Mouse (Mus musculus): Measurements from ENCODE around the gene Tufm. TPM values are rescaled to one million over a fixed set of nuclear protein-coding genes. Genes with fewer than 3 reads are reported as not detected.
A peak's percentile ranks its signal among the peaks of the same experiment; 100 is the strongest.
"Not testable (repeated sequence)": the region's sequence is repeated elsewhere in the genome, so short reads cannot be mapped to it uniquely, and the experiment has no call there.

Gene Tufm
- total RNA-seq, 2 experiments from 2014 or later: 79.7 to 88.9 TPM

DNA sequence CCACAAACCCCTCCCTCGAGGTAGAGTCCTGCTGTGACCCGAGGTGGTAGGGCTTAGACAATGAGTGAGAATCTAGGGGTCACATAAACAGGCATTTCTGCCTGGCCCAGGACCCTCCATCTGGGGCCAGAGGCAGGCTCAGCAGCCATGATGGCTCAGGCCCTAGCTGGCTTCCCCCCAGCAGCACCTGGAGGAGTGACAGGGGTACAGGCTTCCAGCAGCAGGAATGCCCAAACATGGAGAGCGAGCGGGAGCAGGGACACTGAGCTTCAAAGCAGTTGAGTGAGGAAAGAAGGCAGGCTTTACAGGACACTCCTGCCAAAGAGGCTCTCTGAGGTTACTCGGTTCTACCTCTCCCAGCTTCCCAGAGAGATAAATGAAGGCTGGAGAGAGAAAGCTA, 22.3 kb upstream of the Tufm start:
- no peak for DNase-seq (ENCODE audit: low spot score in 2 of 2)

DNA sequence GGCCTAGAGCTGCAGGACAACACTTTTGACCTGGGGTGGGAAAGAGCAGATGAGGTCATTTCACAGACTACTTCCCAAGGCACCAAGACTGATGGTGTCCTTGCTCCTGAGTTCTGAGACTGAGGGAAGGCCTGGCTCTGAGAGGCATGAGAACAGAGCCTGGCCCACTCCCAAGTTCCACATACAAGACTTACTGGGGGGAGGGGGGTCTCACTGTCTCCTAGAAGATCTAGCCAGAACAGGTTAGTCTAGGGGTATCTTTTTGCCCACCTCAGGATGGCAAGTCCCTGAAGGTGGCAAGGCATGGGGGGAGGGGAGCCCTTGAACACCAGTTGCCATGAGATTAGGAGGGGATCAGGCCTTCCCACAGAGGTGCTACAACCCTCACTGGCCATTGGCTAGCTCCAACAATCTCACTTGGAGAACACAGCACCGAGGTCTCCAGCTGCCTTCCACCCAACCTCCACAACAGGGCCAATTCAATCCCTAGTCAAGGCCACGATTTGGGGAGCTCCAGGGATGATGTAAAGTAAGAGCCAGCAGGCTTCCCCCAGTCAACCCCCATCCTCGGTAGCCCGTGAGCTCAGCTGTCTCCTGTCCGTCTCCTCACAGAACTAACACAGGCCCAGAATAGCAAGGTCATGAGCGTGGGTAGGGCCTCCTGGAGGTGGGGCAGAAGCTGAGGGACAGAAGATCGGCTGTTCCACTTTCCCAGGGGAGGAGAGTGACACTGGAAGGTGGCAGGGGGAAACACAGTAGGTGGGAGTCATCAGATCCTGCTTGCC, 21.7 kb upstream of the Tufm start:
- DNase-seq (ENCODE audit: low spot score in 2 of 2): no peak

DNA sequence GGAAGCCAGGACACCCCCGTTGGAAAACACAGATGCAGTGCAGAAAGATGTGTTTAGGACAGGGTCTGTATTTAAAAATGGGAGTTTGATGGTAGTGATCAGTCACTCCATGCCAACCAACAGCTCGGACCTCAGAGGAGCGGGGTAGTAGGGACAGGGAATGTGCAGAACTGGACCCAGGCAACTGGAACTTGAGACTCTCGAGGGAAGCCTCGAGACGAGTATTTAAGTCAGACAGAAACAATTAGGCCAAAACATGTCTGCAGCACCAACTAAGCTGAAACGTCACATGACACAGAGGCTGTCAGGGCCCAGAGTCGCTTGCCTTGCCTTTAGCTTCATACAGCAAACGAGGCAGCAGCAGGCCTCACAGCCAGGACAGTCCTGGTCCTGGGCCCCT, 21.0 kb upstream of the Tufm start:
- DNase-seq (ENCODE audit: low spot score in 2 of 2): no peak

DNA sequence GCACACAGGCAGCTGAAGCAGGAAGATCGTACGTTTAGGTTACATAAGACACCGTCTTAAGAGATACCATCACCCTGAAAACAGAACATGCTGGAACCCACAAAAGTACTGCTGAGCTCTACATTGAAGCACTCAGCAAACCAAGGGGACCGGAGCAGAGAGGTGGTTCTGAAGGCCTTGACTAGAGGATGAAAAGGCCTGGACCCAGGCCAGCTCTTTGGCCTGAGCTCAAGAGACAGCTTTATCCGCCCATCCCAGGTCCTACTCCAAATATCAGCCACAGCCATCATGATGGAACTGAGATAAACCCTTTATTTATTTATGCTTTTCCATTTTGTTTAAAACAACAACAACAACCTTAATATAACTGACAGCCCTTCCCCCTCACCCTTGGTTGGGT, 20.5 kb upstream of the Tufm start:
- DNase-seq (ENCODE audit: low spot score in 2 of 2): no peak

DNA sequence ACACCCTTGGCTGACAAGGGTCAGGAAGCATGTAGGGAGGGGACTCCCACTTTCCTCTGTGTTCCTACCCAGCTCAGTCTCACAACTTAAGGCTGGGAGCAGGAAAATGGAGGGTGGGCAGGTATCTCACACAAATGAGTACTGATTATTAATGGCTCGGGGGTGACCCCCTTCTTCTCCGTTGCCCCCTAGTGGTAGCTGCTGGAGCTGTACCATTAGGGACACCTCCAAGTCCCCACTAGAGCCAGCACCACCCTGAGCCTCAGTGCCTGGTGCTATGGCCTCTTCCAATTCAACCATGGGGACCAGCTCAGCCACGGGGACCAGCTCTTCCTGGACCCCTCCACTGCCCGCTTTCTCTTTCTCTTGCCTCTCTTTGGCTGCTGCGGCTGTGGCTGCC, 19.9 kb upstream of the Tufm start:
- DNase-seq (ENCODE audit: low spot score in 2 of 2): no peak

DNA sequence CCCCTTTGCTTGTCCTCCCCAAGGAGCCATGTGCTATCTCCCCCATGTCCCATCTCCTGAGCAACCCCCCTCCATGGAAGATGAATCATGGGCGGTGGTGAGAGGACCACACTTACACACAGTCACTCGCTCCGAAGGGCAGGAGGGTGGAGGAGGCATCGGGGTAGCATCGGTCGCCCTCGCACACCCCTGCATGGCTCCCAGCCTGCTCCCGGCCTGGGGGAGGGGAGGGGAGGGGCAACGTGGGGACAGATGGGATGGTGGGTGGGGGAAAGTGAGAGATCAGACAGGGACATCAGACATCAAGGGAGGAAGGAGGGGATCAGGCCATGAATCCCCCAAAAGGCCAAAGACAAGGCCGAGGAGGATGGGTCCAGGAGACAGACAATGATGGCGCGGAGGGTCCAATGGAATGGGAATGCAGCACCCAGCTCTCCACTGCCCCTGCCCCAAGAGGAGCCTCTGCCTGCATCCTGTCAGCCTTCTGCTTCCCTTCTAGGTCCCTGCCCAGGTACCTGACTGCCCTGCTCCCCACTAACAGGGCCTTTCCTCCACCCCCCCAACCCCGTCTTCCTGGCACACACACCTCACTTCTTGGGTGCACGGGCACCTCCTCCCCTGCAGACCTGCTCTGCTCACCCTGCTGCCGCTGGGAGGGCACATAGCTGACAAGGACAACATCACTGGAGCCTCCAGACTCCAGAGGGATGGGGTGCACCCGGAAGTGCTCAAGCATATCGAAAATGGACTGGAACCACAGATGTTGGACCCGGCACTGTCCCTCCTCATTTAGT, 19.1 kb upstream of the Tufm start:
- DNase-seq (ENCODE audit: low spot score in 2 of 2): no peak

DNA sequence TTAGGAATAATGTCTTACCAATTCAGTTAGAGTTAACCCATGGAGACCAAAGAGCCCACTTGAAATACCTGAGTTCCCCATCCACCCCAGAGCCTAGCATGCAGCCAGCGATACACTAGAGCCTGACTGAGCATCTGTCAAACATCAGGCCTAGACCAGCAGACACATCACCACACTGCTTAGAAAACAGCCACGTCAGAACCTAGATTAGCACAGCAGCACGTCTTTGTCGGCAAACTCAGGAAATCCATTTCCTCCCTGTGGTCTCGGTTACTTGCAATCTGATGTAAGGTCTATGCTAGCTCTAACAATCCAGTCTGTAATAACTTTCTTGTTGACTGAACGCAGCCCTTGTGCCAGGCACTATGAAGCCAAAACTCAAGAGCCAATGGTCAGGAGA, 17.1 kb upstream of the Tufm start:
- DNase-seq (ENCODE audit: low spot score in 2 of 2): no peak

DNA sequence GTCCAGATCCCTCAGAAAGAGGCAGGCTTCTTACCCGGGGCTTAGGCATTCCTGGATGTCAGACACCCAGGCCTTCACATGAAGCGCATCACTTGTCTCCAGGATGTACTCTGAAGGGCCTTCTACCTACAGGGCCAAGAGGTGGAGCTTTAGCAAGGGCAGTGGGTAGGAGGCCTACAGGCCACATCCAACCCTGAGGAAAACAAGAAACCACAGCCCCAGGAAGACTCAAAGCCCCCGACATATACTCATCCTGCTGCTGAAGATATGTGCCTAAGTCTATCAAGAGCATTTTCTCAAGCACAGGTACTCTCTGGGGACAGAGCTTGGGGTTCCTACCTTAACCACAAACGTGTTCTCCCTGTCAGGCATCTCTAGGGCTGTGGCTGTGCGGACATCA, 15.8 kb upstream of the Tufm start:
- DNase-seq (ENCODE audit: low spot score in 2 of 2): no peak

DNA sequence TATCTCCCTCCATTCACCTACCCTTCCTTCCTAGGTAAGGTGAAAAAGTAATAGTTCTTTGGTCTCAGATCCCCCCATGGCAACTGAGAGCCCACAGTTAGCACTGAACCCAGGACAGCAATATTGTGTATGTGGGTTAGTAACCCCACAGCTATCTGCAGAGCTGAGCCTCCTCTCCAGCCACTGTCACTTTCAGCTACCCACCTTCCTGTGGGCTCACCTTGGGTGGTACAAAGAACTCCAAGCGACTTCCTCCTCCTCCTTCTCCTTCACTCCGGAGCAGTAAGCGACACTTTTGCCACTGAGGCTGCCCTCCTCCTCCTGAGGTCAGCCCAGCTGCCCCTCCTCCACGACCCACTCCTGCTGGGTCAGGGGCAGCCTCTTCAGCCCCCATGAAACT, 15.3 kb upstream of the Tufm start:
- no peak for DNase-seq (ENCODE audit: low spot score in 2 of 2)

DNA sequence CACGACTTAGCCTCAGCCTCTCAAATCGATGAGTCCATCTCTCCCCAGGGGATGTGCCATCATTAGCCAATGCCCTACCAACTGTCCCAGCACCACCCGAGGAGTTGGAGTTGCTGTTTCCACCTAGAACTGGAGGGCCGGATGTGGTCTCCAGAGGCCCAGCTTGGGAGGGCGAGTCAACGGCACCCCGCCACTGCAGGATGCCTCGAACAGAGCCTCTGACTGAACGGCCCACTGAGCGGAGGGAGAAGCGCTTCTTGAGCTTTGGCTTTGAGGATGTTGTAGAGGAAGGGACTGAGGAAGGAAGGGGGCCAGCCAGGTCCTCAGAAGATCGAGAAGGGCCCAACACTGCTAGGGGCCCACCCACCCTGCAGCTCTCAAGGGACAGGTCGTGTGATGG, 14.9 kb upstream of the Tufm start:
- no peak for DNase-seq (ENCODE audit: low spot score in 2 of 2)

DNA sequence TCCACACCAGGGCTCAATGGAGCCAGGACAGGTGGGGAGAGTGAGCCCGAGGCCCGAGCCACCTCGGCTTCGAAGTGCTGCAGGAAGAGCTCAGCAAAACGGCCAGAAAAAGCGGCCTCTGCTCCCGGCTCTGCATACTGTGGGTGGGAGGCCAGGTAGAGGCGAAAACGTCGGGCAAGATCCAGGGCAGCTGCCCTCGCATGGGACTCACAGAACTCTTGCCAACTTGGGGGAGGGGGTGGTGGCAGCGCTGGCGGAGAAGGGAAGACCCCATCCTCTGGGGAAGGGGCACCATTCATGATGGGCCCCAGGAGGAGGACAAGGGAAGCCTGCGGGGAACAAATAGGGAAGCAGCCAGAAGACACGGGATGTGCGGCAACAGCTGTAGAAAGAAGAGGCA, 14.4 kb upstream of the Tufm start:
- DNase-seq (ENCODE audit: low spot score in 2 of 2): no peak

DNA sequence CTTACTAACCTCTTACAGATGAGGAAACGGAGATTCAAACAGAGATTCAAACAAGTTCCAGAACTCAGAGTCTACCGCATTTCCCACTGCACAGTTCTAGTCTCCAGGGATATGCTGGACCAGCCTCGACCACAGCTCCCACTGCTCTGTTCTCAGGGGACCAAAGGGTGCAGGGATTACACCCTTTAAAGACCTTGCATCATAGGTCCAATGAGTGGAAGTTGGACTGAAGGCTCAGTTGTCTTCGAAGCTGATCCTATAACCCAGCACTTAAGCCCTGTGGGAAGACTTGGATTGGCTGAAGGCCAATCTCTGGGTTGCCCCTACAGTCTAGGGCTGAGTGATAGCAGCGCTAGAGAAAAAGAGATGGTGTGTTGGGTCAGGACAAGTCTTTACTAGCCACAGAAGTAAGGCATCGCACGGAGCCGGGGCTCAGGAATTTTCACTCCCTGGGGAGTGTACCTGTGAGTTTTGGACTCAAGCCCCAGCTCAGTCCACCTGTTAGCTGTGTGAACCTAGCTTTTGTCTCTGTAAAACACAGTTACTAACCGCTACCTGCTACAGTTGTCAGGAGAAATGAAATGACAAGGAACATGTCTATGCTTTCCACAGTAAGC, 13.6 kb upstream of the Tufm start:
- no peak for DNase-seq (ENCODE audit: low spot score in 2 of 2)

DNA sequence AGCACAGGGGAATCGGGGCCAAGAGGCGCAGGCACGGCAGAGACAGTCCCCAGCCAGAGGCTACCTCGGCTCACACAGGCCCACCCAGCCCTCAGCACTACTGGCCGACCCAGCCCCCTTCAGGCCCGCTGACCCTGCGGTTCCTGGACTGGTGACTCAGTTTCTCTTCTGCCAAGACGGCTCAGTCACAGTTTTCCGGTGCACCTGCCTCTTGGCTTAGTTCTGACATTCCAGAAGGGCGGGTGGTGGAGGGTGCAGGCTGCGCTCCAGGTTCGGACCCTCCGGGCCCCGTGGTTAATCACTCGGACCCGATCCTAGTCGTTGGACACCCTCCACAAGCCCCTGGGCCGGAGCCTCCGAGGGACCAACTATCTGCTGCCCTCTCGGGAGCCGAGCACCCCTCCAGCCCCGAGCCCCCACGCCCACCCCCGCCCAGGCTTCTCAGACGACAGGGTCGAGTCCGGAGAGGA, 12.6 kb upstream of the Tufm start:
- peak in 1 of 2 experiments; percentile 35 for DNase-seq (ENCODE audit: low spot score in 2 of 2)

DNA sequence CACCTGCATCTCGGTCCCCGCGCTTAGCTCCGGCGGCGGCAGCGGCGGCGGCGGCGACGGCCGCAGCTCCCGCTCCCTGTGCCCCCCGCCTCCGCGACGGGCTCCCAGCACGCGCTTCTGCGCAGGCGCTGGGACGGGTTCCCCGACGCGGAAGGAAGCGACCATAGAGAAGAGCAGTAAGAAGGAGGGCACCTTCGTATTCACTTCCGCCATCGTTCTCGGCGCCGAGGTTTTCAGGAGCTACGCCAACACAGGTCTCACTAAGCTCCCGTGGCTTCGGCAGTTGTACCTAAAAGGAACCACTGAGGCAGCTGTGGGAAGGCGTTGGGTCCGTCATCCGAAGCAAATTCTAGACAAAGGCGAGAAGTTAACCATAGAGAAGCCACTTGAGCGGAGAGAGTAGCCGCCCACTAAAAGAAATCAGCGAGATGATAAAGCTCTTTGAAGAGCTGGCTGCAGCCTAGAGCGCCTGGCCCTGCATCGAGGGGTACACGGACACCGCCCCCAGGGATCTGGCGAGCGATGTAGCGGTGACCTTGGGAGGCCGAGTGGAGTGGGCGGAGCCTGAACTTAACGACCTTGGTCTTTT, 12.1 kb upstream of the Tufm start, which contains the start of gene Sh2b1:
Sh2b1 (minus strand) TSS at position 432 of the 589 bp plus-strand sequence.
- DNase-seq (ENCODE audit: low spot score in 2 of 2): peak; percentile 91 to 93

DNA sequence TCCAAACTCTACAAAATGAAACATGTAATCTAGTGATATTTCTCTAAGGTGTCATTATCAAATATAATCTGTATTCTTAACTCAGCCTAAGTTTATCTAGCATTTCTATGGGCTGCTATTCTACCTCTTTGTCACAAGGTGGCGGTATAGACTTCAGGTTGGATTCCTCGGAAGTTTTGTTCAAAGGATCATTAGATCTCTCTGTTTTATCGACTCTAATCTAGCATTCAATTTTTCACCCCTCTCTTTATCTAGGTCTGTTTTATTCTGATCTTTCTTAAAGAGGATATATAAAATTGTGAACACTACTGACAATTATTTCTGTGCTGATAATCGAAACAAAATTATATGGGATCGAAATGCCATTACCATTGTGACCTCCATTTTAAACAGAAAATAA, 5.5 kb upstream of the Tufm start:
- no peak for DNase-seq (ENCODE audit: low spot score in 2 of 2)

DNA sequence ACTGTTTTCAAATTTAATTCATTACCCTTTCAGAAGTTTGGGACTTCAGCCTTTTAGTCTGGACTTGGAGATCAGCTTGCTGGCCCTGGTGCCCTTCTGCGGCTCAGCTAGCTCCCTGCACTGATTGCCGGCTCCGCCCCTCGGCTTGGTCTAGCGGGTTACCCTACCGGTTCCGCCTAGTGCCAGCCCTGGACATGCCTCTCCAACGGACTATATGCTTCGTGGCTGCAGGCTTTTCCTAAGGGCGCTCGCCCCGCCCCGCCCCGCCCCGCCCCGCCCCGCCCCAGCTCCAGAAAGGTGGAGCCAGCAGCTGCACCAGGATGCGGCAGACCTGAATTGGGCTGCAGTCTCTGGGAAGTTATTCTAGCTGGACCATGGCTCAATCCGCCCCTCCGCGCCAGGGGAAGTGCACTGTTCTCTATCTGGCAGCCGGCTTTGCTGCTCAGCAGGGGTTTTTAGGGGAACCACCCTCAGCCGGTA, 4.7 kb upstream of the Tufm start:
- DNase-seq (ENCODE audit: low spot score in 2 of 2): peak in 1 of 2 experiments; percentile 37

DNA sequence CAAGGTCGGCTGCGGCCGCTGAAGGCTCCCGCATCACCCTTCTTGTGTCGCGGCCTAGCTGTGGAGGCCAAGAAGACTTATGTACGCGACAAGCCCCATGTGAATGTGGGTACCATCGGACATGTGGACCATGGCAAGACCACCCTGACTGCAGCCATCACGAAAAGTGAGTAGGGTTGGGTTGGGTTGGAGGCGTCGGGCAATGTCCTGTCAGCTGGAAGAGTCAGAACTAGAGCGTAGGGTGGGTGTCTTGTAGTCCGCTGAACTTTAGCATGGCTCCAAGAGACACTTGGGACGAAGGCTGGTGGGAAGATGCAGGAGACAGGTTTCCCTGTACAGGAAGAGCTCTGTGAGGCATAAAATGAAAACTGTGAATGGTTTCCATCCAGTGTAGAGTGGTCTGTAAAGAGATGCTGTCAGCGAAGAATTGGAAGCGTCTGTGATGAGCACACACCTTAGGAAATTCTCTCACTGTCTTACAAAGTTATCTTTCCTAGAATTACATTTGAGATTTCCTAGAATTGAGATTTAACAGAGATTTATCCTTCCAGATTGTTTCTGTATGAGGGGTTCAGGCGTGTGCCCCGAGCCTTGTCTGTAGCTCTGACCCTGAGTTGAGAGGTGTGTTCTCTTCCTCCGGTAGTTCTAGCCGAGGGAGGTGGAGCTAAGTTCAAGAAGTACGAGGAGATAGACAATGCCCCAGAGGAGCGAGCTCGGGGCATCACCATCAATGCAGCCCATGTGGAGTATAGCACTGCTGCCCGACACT, 640 bp downstream of the Tufm start:
- DNase-seq (ENCODE audit: low spot score in 2 of 2): not testable (repeated sequence)

DNA sequence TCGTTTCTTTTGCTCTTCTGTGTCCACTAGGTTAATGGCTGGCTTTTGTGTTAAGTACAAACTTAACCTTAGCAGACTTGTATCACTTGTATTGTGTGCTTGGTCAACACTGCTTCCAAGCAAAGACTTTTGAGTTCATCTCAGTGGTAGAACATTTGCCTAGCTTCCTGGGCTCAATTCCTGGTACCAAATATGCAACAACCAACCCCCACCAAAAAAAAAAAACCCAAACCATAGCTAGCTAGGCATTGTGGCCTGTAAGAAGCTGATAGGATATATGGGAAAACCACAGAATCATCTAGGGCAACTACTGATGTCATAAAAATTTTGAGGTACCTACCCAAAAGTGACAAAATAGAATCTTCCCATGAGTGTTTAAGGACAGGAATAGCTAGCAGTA, 3.8 kb downstream of the Tufm start:
- no peak for DNase-seq (ENCODE audit: low spot score in 2 of 2)

DNA sequence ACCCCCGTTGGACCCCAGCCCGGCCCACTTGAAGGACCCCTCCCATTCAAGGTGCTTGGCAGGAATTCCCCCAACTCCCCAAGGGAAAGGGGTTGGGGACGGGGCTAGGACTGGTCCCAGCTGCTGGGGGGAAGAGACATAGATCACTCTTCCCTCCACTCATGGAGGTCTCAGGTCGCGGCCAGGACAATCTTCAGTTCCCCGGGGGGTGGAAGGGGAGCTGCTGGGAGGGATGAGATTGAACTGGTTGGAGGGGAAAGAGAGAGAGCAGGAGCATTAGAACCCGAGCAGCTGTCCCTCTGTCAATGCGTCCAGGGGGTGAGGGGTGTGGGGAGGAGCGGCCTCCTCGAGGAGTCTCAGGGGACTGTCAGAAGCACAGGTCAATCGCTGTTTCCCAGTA, 4.8 kb downstream of the Tufm start:
- no peak for DNase-seq (ENCODE audit: low spot score in 2 of 2)

DNA sequence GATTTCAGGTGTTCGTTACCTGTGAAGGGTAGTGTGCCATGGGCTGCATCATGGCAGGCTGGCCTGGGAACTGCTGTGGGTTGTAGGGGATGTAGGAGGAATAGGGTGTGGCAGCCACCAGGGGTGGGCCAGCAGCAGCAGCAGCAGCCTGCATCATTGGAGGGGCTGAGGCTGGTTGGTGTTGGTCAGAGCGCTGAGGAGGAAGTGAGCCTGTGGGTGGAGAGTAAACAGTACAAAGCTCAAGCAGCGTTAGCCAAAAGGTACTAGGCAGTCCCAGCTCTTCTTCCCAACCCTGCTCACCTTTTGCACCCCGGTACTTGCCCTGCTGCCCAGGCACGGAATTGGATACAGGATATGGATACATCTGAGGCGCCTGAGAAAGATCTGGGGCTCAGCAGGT, 7.0 kb downstream of the Tufm start:
- no peak for DNase-seq (ENCODE audit: low spot score in 2 of 2)

DNA sequence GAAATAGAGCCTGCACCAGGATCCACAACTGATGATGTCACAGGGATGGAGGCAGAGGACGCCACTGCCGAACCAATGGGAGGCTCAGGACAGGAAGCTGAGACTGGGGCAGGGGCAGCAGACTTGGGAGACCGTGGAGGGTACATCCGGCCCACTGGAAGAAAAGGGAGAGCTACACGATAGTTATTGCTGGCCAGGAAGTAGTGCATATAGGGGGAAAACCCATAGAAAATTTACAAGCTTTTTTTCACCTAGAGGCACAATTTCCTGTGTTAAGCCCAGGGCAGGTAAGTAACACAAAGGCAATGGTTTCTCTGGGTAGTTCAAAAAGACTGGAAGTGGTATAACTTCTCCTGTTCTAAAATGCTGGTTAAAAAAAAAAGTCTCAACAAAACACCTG, 9.3 kb downstream of the Tufm start:
- DNase-seq (ENCODE audit: low spot score in 2 of 2): no peak

All from layer of hippocampus, postnatal 14 days (tissue).